Mouse (Mus musculus) kidney, adult 2 months (tissue): Measurements from ENCODE around the gene Zfp433.
"Not testable (repeated sequence)": the region's sequence is repeated elsewhere in the genome, so short reads cannot be mapped to it uniquely, and the experiment has no call there.

Experiments
- CTCF ChIP-seq: fragments of 200-500 bp; conservative IDR thresholded peaks from 2 replicates; pipeline ENCODE4 v1.5.1; 2011; ENCODE audit warnings: low read depth, mild to moderate bottlenecking, control low read depth, low read length, moderate library complexity, mixed read lengths; ENCODE audit not compliant: insufficient read depth, insufficient read length
- POLR2A ChIP-seq: fragments of 200-500 bp; IDR thresholded peaks from one replicate; pipeline ENCODE4 v1.6.1; 2011; ENCODE audit warnings: low read depth, low read length, control low read depth

DNA sequence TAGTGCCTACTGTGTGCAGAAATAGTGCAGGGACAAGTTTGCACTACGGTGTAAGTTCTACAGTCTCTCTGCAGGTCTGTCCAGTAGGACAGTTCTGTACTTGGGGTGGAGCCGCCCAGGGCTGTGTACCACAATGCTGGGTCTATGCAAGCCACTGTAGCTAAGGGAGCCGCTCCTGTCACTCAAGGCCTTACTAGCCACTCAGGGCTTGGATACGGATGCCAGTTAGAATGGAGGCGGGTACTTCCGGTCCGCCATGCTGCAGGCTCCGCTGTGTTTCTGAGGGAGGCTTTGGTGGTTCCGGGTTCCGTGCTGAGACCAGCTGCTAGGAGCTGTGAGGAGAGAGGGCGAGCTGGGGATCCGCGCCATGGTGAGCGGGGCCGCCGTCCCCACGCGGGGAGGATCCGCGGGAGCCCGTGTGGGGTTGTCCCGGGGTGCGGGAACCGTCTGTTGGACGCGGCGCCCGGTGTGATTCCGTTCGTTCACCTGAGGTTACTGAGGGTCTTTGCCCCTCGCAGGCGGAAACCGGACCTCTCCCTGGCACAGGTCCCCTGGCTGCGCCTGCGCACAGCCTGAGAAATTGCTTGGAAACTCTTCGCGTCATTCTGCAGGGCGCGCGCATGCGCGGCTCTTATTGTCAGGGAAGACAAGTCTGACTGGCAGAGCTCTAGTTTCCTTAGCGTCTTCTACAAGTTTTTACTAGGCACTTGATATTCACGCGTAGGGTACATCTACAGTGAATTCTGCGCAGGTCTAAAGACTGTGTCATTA lies at the start of gene Zfp433:
- TF ChIP-seq CTCF, POLR2A: not testable (repeated sequence)
